Mouse (Mus musculus): Measurements from ENCODE around the gene Lrig2. TPM values are rescaled to one million over a fixed set of nuclear protein-coding genes. Genes with fewer than 3 reads are reported as not detected.
A peak's percentile ranks its signal among the peaks of the same experiment; 100 is the strongest.

Lrig2 gene
- total RNA-seq, 2 experiments from 2014 or later = 15.9 to 16.6 TPM

- DNase-seq = peak; percentile 33
These were observed 151.4 kb downstream of the Lrig2 start for GRCm38 (mm10) chr3:104360325-104360724.

GRCm38 (mm10) chr3:104359225-104360135 is 152.2 kb downstream of the Lrig2 start:
- DNase-seq = no peak

- DNase-seq = no peak
These were observed 153.0 kb downstream of the Lrig2 start for GRCm38 (mm10) chr3:104358747-104359146.

- DNase-seq = no peak
These were observed 155.6 kb downstream of the Lrig2 start for GRCm38 (mm10) chr3:104356106-104356505.

- DNase-seq = no peak
These were observed 157.8 kb downstream of the Lrig2 start for GRCm38 (mm10) chr3:104353884-104354283.

- peak; percentile 38 for DNase-seq
These were observed 159.2 kb downstream of the Lrig2 start for GRCm38 (mm10) chr3:104352358-104353060.

GRCm38 (mm10) chr3:104350253-104350945 is 161.3 kb downstream of the Lrig2 start:
- no peak for DNase-seq

GRCm38 (mm10) chr3:104349847-104350228 is 161.9 kb downstream of the Lrig2 start:
- DNase-seq = no peak

GRCm38 (mm10) chr3:104349203-104349846 is 162.4 kb downstream of the Lrig2 start:
- DNase-seq = no peak

Other genes with a start within 250 kb of the Lrig2 start
- gene Slc16a1, start 126.8 kb upstream of the Lrig2 start, total RNA-seq (2021) = 100 to 1,000 TPM; 178 to 191 TPM

Measured in heart, postnatal 4 days (tissue).